Mouse (Mus musculus): ENCODE data around the gene Ttk. TPM values are rescaled to one million over a fixed set of nuclear protein-coding genes. Genes with fewer than 3 reads are reported as not detected.
A peak's percentile ranks its signal among the peaks of the same experiment; 100 is the strongest.

Gene Ttk
- polyA plus RNA-seq, 1 experiment, result 3.0 TPM

GRCm38 (mm10) chr9:83905820-83906219 lies 71.3 kb downstream of the Ttk start:
- no peaks in the 10 kb centered on the region for H3K36me3 ChIP-seq (ENCODE audit: control insufficient read depth, insufficient read depth)
- no peak overlapping the region for H3ac ChIP-seq (ENCODE audit: control insufficient read depth, insufficient read length)
- TF ChIP-seq TCF3 (IDR thresholded peaks at IDR 0.05; ENCODE audit: insufficient read length, low read depth) (no peak), USF1 (IDR thresholded peaks at IDR 0.05; ENCODE audit: low read depth) (no peak), E2F4 (IDR thresholded peaks at IDR 0.05; ENCODE audit: insufficient read depth) (no peak), POLR2A (IDR thresholded peaks at IDR 0.05; ENCODE audit: insufficient read length, low read depth) (no peak), MYOD1 (IDR thresholded peaks at IDR 0.05; ENCODE audit: control insufficient read depth in 1 of 3, insufficient read length in 2 of 3, low read depth in 2 of 3) (no peak), REST (IDR thresholded peaks at IDR 0.05; ENCODE audit: insufficient read depth, insufficient read length) (no peak), CEBPB (IDR thresholded peaks at IDR 0.05; ENCODE audit: insufficient read depth, poor library complexity, severe bottlenecking) (no peak), POLR2AphosphoS2 (IDR thresholded peaks at IDR 0.05; ENCODE audit: insufficient read length, low read depth) (no peak), MYOG (IDR thresholded peaks at IDR 0.05; ENCODE audit: control insufficient read depth in 1 of 3, insufficient read depth in 1 of 3, insufficient read length in 2 of 3, low read depth in 2 of 3) (no peak), MAX (IDR thresholded peaks at IDR 0.05; ENCODE audit: low read depth) (no peak)
- peak overlapping the region; percentile 60 for H3K4me2 ChIP-seq (ENCODE audit: low read depth)
- no peak overlapping the region for H3K4me3 ChIP-seq
- H3K79me2 ChIP-seq (ENCODE audit: control insufficient read depth, insufficient read depth), result no peaks in the 10 kb centered on the region
- H3K27me3 ChIP-seq (ENCODE audit: control insufficient read depth, insufficient read depth, insufficient read length), result no peaks in the 10 kb centered on the region

- Histone ChIP-seq H3K36me3 (ENCODE audit: control insufficient read depth, insufficient read depth) (no peaks in the 10 kb centered on the region), H3K79me2 (ENCODE audit: control insufficient read depth, insufficient read depth) (no peaks in the 10 kb centered on the region), H3ac (ENCODE audit: control insufficient read depth, insufficient read length) (no peak overlapping the region), H3K4me2 (ENCODE audit: low read depth) (peak overlapping the region; percentile 36), H3K4me3 (no peak overlapping the region), H3K27me3 (ENCODE audit: control insufficient read depth, insufficient read depth, insufficient read length) (no peaks in the 10 kb centered on the region)
- TF ChIP-seq POLR2A (IDR thresholded peaks at IDR 0.05; ENCODE audit: insufficient read length, low read depth) (no peak), TCF12 (IDR thresholded peaks at IDR 0.05; ENCODE audit: insufficient read depth, poor library complexity, severe bottlenecking) (no peak), POLR2AphosphoS2 (IDR thresholded peaks at IDR 0.05; ENCODE audit: insufficient read length, low read depth) (no peak), SRF (IDR thresholded peaks at IDR 0.05; ENCODE audit: control insufficient read depth, insufficient read length, low read depth) (no peak), USF1 (IDR thresholded peaks at IDR 0.05; ENCODE audit: low read depth) (no peak), MAX (IDR thresholded peaks at IDR 0.05; ENCODE audit: low read depth) (no peak), TCF3 (IDR thresholded peaks at IDR 0.05; ENCODE audit: insufficient read length, low read depth) (no peak), CEBPB (IDR thresholded peaks at IDR 0.05; ENCODE audit: insufficient read depth, poor library complexity, severe bottlenecking) (no peak), REST (IDR thresholded peaks at IDR 0.05; ENCODE audit: insufficient read depth, insufficient read length) (no peak), MYOG (IDR thresholded peaks at IDR 0.05; ENCODE audit: control insufficient read depth in 1 of 3, insufficient read depth in 1 of 3, insufficient read length in 2 of 3, low read depth in 2 of 3) (no peak), MYOD1 (IDR thresholded peaks at IDR 0.05; ENCODE audit: control insufficient read depth in 1 of 3, insufficient read length in 2 of 3, low read depth in 2 of 3) (no peak), E2F4 (IDR thresholded peaks at IDR 0.05; ENCODE audit: insufficient read depth) (no peak)
Observed at GRCm38 (mm10) chr9:83907017-83907416, 72.5 kb downstream of the Ttk start.

GRCm38 (mm10) chr9:83909836-83910235 lies 75.3 kb downstream of the Ttk start:
- Histone ChIP-seq H3K4me3 (no peak overlapping the region), H3K36me3 (ENCODE audit: control insufficient read depth, insufficient read depth) (no peaks in the 10 kb centered on the region), H3K79me2 (ENCODE audit: control insufficient read depth, insufficient read depth) (no peaks in the 10 kb centered on the region)

GRCm38 (mm10) chr9:83910926-83911325 lies 76.4 kb downstream of the Ttk start:
- Histone ChIP-seq H3K79me2 (ENCODE audit: control insufficient read depth, insufficient read depth) (no peaks in the 10 kb centered on the region), H3K4me2 (ENCODE audit: low read depth) (no peak overlapping the region), H3ac (ENCODE audit: control insufficient read depth, insufficient read length) (no peak overlapping the region), H3K4me3 (no peak overlapping the region), H3K27me3 (ENCODE audit: control insufficient read depth, insufficient read depth, insufficient read length) (no peaks in the 10 kb centered on the region), H3K36me3 (ENCODE audit: control insufficient read depth, insufficient read depth) (no peaks in the 10 kb centered on the region)
- TF ChIP-seq REST (IDR thresholded peaks at IDR 0.05; ENCODE audit: insufficient read depth, insufficient read length) (no peak), MYOG (IDR thresholded peaks at IDR 0.05; ENCODE audit: control insufficient read depth in 1 of 3, insufficient read depth in 1 of 3, insufficient read length in 2 of 3, low read depth in 2 of 3) (no peak), POLR2AphosphoS2 (IDR thresholded peaks at IDR 0.05; ENCODE audit: insufficient read length, low read depth) (no peak), CEBPB (IDR thresholded peaks at IDR 0.05; ENCODE audit: insufficient read depth, poor library complexity, severe bottlenecking) (no peak), USF1 (IDR thresholded peaks at IDR 0.05; ENCODE audit: low read depth) (no peak), TCF3 (IDR thresholded peaks at IDR 0.05; ENCODE audit: insufficient read length, low read depth) (no peak), MAX (IDR thresholded peaks at IDR 0.05; ENCODE audit: low read depth) (no peak), E2F4 (IDR thresholded peaks at IDR 0.05; ENCODE audit: insufficient read depth) (no peak), SRF (IDR thresholded peaks at IDR 0.05; ENCODE audit: control insufficient read depth, insufficient read length, low read depth) (no peak), TCF12 (IDR thresholded peaks at IDR 0.05; ENCODE audit: insufficient read depth, poor library complexity, severe bottlenecking) (no peak), MYOD1 (IDR thresholded peaks at IDR 0.05; ENCODE audit: control insufficient read depth in 1 of 3, insufficient read length in 2 of 3, low read depth in 2 of 3) (no peak), POLR2A (IDR thresholded peaks at IDR 0.05; ENCODE audit: insufficient read length, low read depth) (no peak)

More at GRCm38 (mm10) chr9:83909836-83910235, 75.3 kb downstream of the Ttk start:
- H3K27me3 ChIP-seq (ENCODE audit: control insufficient read depth, insufficient read depth, insufficient read length), result no peaks in the 10 kb centered on the region
- TF ChIP-seq E2F4 (IDR thresholded peaks at IDR 0.05; ENCODE audit: insufficient read depth) (no peak), USF1 (IDR thresholded peaks at IDR 0.05; ENCODE audit: low read depth) (no peak), REST (IDR thresholded peaks at IDR 0.05; ENCODE audit: insufficient read depth, insufficient read length) (no peak), TCF12 (IDR thresholded peaks at IDR 0.05; ENCODE audit: insufficient read depth, poor library complexity, severe bottlenecking) (no peak), MAX (IDR thresholded peaks at IDR 0.05; ENCODE audit: low read depth) (no peak), POLR2A (IDR thresholded peaks at IDR 0.05; ENCODE audit: insufficient read length, low read depth) (no peak), SRF (IDR thresholded peaks at IDR 0.05; ENCODE audit: control insufficient read depth, insufficient read length, low read depth) (no peak), MYOG (IDR thresholded peaks at IDR 0.05; ENCODE audit: control insufficient read depth in 1 of 3, insufficient read depth in 1 of 3, insufficient read length in 2 of 3, low read depth in 2 of 3) (no peak), MYOD1 (IDR thresholded peaks at IDR 0.05; ENCODE audit: control insufficient read depth in 1 of 3, insufficient read length in 2 of 3, low read depth in 2 of 3) (no peak), TCF3 (IDR thresholded peaks at IDR 0.05; ENCODE audit: insufficient read length, low read depth) (no peak), CEBPB (IDR thresholded peaks at IDR 0.05; ENCODE audit: insufficient read depth, poor library complexity, severe bottlenecking) (no peak), POLR2AphosphoS2 (IDR thresholded peaks at IDR 0.05; ENCODE audit: insufficient read length, low read depth) (no peak)
- no peak overlapping the region for H3ac ChIP-seq (ENCODE audit: control insufficient read depth, insufficient read length)
- H3K4me2 ChIP-seq (ENCODE audit: low read depth), result no peak overlapping the region

Other genes with a start within 250 kb of the Ttk start
- gene Elovl4, start 28.4 kb upstream of the Ttk start, polyA plus RNA-seq (2012; fragmentation: generic; extraction: Trizol), result 1.3 TPM
- 4.3 TPM for gene Bckdhb, start 90.5 kb downstream of the Ttk start, polyA plus RNA-seq (2012; fragmentation: generic; extraction: Trizol)

Data from myocyte (in vitro differentiated cells).